Mouse (Mus musculus): ENCODE measurements around the gene Haspin. TPM values are rescaled to one million over a fixed set of nuclear protein-coding genes. Genes with fewer than 3 reads are reported as not detected.
A peak's percentile ranks its signal among the peaks of the same experiment; 100 is the strongest.

Haspin gene
- polyA plus RNA-seq, 1 experiment from 2014 or later: 23.2 TPM

GRCm38 (mm10) chr11:73144261-73144681 is 6.2 kb upstream of the Haspin start:
- Histone ChIP-seq H3K9ac (no peak overlapping the region), H3K4me1 (ENCODE audit: insufficient read depth) (no peaks in the 10 kb centered on the region), H3K27me3 (ENCODE audit: insufficient read depth, low read length) (no peaks in the 10 kb centered on the region), H3K9me3 (ENCODE audit: low read depth, low read length) (no peaks in the 10 kb centered on the region), H3K4me2 (no peak overlapping the region), H3K4me3 (ENCODE audit: low read depth, low read length) (no peak overlapping the region), H3K36me3 (ENCODE audit: insufficient read depth) (no peaks in the 10 kb centered on the region), H3K27ac (ENCODE audit: low read depth) (no peak overlapping the region)
- DNase-seq (no peak), ATAC-seq (ENCODE audit: insufficient read depth) (no peak)
- TF ChIP-seq CTCF (IDR thresholded peaks at IDR 0.05; ENCODE audit: low read depth): no peak
- 37% methylated on average over 1 of the region's 1 CpGs for WGBS

- DNase-seq (peak; percentile 67), ATAC-seq (ENCODE audit: insufficient read depth) (peak; percentile 1; the same call in 1 of the 2 replicates)
- 16% methylated on average over 11 of the region's 11 CpGs for WGBS
- peak overlapping the region; percentile 74 for H3K4me2 ChIP-seq
- peak overlapping the region; percentile 94 for H3K4me3 ChIP-seq (ENCODE audit: low read depth, low read length)
- no peak overlapping the region for H3K27ac ChIP-seq (ENCODE audit: low read depth)
- H3K27me3 ChIP-seq (ENCODE audit: insufficient read depth, low read length): no peaks in the 10 kb centered on the region
- H3K36me3 ChIP-seq (ENCODE audit: insufficient read depth): peaks cover 21% of the 10 kb centered on the region
- no peaks in the 10 kb centered on the region for H3K9me3 ChIP-seq (ENCODE audit: low read depth, low read length)
- no peak for TF ChIP-seq CTCF (IDR thresholded peaks at IDR 0.05; ENCODE audit: low read depth)
- peaks cover 15% of the 10 kb centered on the region; the same call in 1 of the 2 replicates for H3K4me1 ChIP-seq (ENCODE audit: insufficient read depth)
- peak overlapping the region; percentile 77 for H3K9ac ChIP-seq
Measured at GRCm38 (mm10) chr11:73137116-73137515, 978 bp downstream of the Haspin start.

- 65% methylated on average over 6 of the region's 6 CpGs for WGBS
- DNase-seq: no peak
- Histone ChIP-seq H3K4me2 (peak overlapping the region; percentile 74), H3K27me3 (ENCODE audit: insufficient read depth, low read length) (no peaks in the 10 kb centered on the region), H3K4me3 (ENCODE audit: low read depth, low read length) (peak overlapping the region; percentile 94), H3K9me3 (ENCODE audit: low read depth, low read length) (no peaks in the 10 kb centered on the region), H3K9ac (peak overlapping the region; percentile 77), H3K36me3 (ENCODE audit: insufficient read depth) (peaks cover 23% of the 10 kb centered on the region), H3K4me1 (ENCODE audit: insufficient read depth) (peaks cover 15% of the 10 kb centered on the region; the same call in 1 of the 2 replicates), H3K27ac (ENCODE audit: low read depth) (no peak overlapping the region)
- ATAC-seq (ENCODE audit: insufficient read depth): no peak
- TF ChIP-seq CTCF (IDR thresholded peaks at IDR 0.05; ENCODE audit: low read depth): no peak
Measured at GRCm38 (mm10) chr11:73136587-73136986, 1.5 kb downstream of the Haspin start.

- Histone ChIP-seq H3K4me1 (ENCODE audit: insufficient read depth) (peaks cover 15% of the 10 kb centered on the region; the same call in 1 of the 2 replicates), H3K4me3 (ENCODE audit: low read depth, low read length) (no peak overlapping the region), H3K9me3 (ENCODE audit: low read depth, low read length) (no peaks in the 10 kb centered on the region), H3K27me3 (ENCODE audit: insufficient read depth, low read length) (no peaks in the 10 kb centered on the region), H3K9ac (no peak overlapping the region), H3K4me2 (peak overlapping the region; percentile 74), H3K27ac (ENCODE audit: low read depth) (no peak overlapping the region), H3K36me3 (ENCODE audit: insufficient read depth) (peaks cover 30% of the 10 kb centered on the region)
- no peak for ATAC-seq (ENCODE audit: insufficient read depth)
- no peak for TF ChIP-seq CTCF (IDR thresholded peaks at IDR 0.05; ENCODE audit: low read depth)
- no peak for DNase-seq
- 82% methylated on average over 5 of the region's 5 CpGs for WGBS
Measured at GRCm38 (mm10) chr11:73134222-73134621, 3.9 kb downstream of the Haspin start.

GRCm38 (mm10) chr11:73132999-73133398 is 5.1 kb downstream of the Haspin start:
- Histone ChIP-seq H3K4me2 (no peak overlapping the region), H3K9me3 (ENCODE audit: low read depth, low read length) (no peaks in the 10 kb centered on the region), H3K9ac (no peak overlapping the region), H3K27ac (ENCODE audit: low read depth) (no peak overlapping the region), H3K4me3 (ENCODE audit: low read depth, low read length) (no peak overlapping the region), H3K27me3 (ENCODE audit: insufficient read depth, low read length) (no peaks in the 10 kb centered on the region), H3K4me1 (ENCODE audit: insufficient read depth) (peaks cover 15% of the 10 kb centered on the region; the same call in 1 of the 2 replicates), H3K36me3 (ENCODE audit: insufficient read depth) (peaks cover 30% of the 10 kb centered on the region)
- ATAC-seq (ENCODE audit: insufficient read depth) (no peak), DNase-seq (no peak)
- 90% methylated on average over 6 of the region's 6 CpGs for WGBS
- no peak for TF ChIP-seq CTCF (IDR thresholded peaks at IDR 0.05; ENCODE audit: low read depth)

GRCm38 (mm10) chr11:73131020-73131419 is 7.1 kb downstream of the Haspin start:
- Histone ChIP-seq H3K4me1 (ENCODE audit: insufficient read depth) (0 out of 2 replicates have a peak, but pooled peaks cover 7% of the 10 kb centered on the region), H3K27ac (ENCODE audit: low read depth) (no peak overlapping the region), H3K27me3 (ENCODE audit: insufficient read depth, low read length) (no peaks in the 10 kb centered on the region), H3K36me3 (ENCODE audit: insufficient read depth) (peaks cover 30% of the 10 kb centered on the region), H3K4me3 (ENCODE audit: low read depth, low read length) (no peak overlapping the region), H3K4me2 (no peak overlapping the region), H3K9ac (no peak overlapping the region), H3K9me3 (ENCODE audit: low read depth, low read length) (no peaks in the 10 kb centered on the region)
- WGBS: 74% methylated on average over 7 of the region's 7 CpGs
- TF ChIP-seq CTCF (IDR thresholded peaks at IDR 0.05; ENCODE audit: low read depth): no peak
- no peak for ATAC-seq (ENCODE audit: insufficient read depth)
- DNase-seq: no peak

GRCm38 (mm10) chr11:73126495-73126894 is 11.6 kb downstream of the Haspin start:
- no peak for DNase-seq
- Histone ChIP-seq H3K4me1 (ENCODE audit: insufficient read depth) (no peaks in the 10 kb centered on the region), H3K4me2 (no peak overlapping the region), H3K27me3 (ENCODE audit: insufficient read depth, low read length) (no peaks in the 10 kb centered on the region), H3K4me3 (ENCODE audit: low read depth, low read length) (no peak overlapping the region), H3K9ac (no peak overlapping the region), H3K27ac (ENCODE audit: low read depth) (no peak overlapping the region), H3K36me3 (ENCODE audit: insufficient read depth) (peaks cover 6% of the 10 kb centered on the region; the same call in 1 of the 2 replicates), H3K9me3 (ENCODE audit: low read depth, low read length) (no peaks in the 10 kb centered on the region)
- TF ChIP-seq CTCF (IDR thresholded peaks at IDR 0.05; ENCODE audit: low read depth): no peak
- no peak for ATAC-seq (ENCODE audit: insufficient read depth)
- WGBS: 88% methylated on average over 6 of the region's 6 CpGs
